Mouse (Mus musculus): ENCODE measurements around the gene Ak4. TPM values are rescaled to one million over a fixed set of nuclear protein-coding genes. Genes with fewer than 3 reads are reported as not detected.

Ak4 gene
- polyA plus RNA-seq (2015; fragmentation: Nextera tagmentation; extraction: Ambion mirVana) = 1.6 and 2.0 TPM in 2 replicates

- Histone ChIP-seq H3K9ac (ENCODE audit: low read depth, low read length) (peak within 1 kb of the TSS; percentile 40), H3K36me3 (ENCODE audit: control insufficient read depth, insufficient read depth) (no peaks in the 10 kb centered on the region), H3K4me1 (replicated peaks; ENCODE audit: control insufficient read depth, insufficient read depth, low read length) (no peaks in the 10 kb centered on the region), H3K4me3 (ENCODE audit: low read depth, low read length) (peak within 1 kb of the TSS; percentile 65), H3K4me2 (replicated peaks; ENCODE audit: low read depth) (peak within 1 kb of the TSS; percentile 100), H3K9me3 (ENCODE audit: control insufficient read depth) (no peaks in the 10 kb centered on the region), H3K27ac (ENCODE audit: low read depth, low read length) (no peak within 1 kb of the TSS), H3K27me3 (replicated peaks; ENCODE audit: control insufficient read depth, insufficient read depth, low read length) (no peaks in the 10 kb centered on the region)
- WGBS = under 1% methylated on average over 59 of the region's 74 CpGs
- 0 out of 2 replicates have a peak, but pooled peaks have one; percentile 18 for TF ChIP-seq CTCF (IDR thresholded peaks at IDR 0.05; ENCODE audit: low read depth)
- ATAC-seq = peak; percentile 59; the same call in 1 of the 2 replicates
These were observed at the start of gene Ak4 for GRCm38 (mm10) chr4:101419151-101419910. Gene Ak4 (plus strand): TSS chr4:101419277.

DNA sequence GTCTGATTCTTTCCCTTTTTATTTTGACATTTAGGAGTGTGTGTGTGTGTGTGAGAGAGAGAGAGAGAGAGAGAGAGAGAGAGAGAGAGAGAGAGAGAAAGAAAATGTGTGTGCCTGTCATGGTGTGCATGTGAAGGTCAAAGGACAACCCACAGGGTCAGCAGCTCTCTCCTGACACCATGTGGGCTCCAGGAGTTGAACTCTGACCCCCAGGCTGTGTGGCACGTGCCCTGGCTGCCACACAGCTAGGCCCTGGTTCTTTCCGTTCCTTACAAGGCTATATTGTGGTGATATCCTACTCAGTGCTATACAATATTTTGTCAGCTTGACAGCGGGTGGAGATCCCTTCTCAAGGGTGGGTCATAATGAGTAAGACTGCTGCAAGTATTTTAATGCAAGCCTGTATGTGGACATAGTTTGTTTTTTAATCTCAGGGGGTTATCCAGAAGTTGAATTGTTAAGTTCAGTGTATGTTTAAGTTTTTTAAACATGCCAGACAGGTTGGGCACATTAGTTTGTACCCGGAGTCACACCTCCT, 49.3 kb upstream of the Ak4 start:
- no peak for ATAC-seq
- Histone ChIP-seq H3K36me3 (ENCODE audit: control insufficient read depth, insufficient read depth) (no peaks in the 10 kb centered on the region), H3K9me3 (ENCODE audit: control insufficient read depth) (no peaks in the 10 kb centered on the region), H3K4me3 (ENCODE audit: low read depth, low read length) (no peak overlapping the region), H3K9ac (ENCODE audit: low read depth, low read length) (no peak overlapping the region), H3K27me3 (replicated peaks; ENCODE audit: control insufficient read depth, insufficient read depth, low read length) (no peaks in the 10 kb centered on the region), H3K4me2 (replicated peaks; ENCODE audit: low read depth) (no peak overlapping the region), H3K27ac (ENCODE audit: low read depth, low read length) (no peak overlapping the region), H3K4me1 (replicated peaks; ENCODE audit: control insufficient read depth, insufficient read depth, low read length) (no peaks in the 10 kb centered on the region)
- 70% methylated on average over 4 of the region's 4 CpGs for WGBS
- no peak for TF ChIP-seq CTCF (IDR thresholded peaks at IDR 0.05; ENCODE audit: low read depth)

DNA sequence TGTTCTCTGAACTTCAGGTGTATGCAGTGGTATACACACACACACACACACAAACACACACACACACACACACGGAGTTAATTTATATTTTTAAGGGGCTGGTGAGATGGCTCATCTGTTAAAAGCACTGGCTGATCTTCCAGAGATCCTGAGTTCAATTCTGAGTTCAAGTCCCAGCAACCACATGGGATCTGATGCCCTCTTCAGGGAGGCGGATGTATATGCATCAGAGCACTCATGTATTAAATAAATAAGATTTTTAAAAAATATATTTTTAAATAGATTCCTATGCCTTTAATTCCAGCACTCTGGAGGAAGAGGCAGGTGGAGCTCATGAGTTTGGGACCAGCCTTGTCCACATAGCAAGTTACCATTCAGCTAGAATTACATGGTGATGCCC, 46.8 kb upstream of the Ak4 start:
- TF ChIP-seq CTCF (IDR thresholded peaks at IDR 0.05; ENCODE audit: low read depth) = 0 out of 2 replicates have a peak, but pooled peaks have one; percentile 25
- no peak overlapping the region for H3K4me2 ChIP-seq (replicated peaks; ENCODE audit: low read depth)
- H3K9ac ChIP-seq (ENCODE audit: low read depth, low read length) = no peak overlapping the region
- WGBS = 66% methylated on average over 2 of the region's 2 CpGs
- ATAC-seq = no peak
- H3K4me1 ChIP-seq (replicated peaks; ENCODE audit: control insufficient read depth, insufficient read depth, low read length) = no peaks in the 10 kb centered on the region
- H3K27me3 ChIP-seq (replicated peaks; ENCODE audit: control insufficient read depth, insufficient read depth, low read length) = no peaks in the 10 kb centered on the region
- no peak overlapping the region for H3K4me3 ChIP-seq (ENCODE audit: low read depth, low read length)
- no peaks in the 10 kb centered on the region for H3K36me3 ChIP-seq (ENCODE audit: control insufficient read depth, insufficient read depth)
- no peaks in the 10 kb centered on the region for H3K9me3 ChIP-seq (ENCODE audit: control insufficient read depth)
- no peak overlapping the region for H3K27ac ChIP-seq (ENCODE audit: low read depth, low read length)

GRCm38 (mm10) chr4:101372751-101373150, 46.3 kb upstream of the Ak4 start:
- H3K36me3 ChIP-seq (ENCODE audit: control insufficient read depth, insufficient read depth) = no peaks in the 10 kb centered on the region
- H3K4me3 ChIP-seq (ENCODE audit: low read depth, low read length) = no peak overlapping the region
- WGBS = 80% methylated on average over 6 of the region's 6 CpGs
- H3K9me3 ChIP-seq (ENCODE audit: control insufficient read depth) = no peaks in the 10 kb centered on the region
- H3K27me3 ChIP-seq (replicated peaks; ENCODE audit: control insufficient read depth, insufficient read depth, low read length) = no peaks in the 10 kb centered on the region
- TF ChIP-seq CTCF (IDR thresholded peaks at IDR 0.05; ENCODE audit: low read depth) = no peak
- H3K9ac ChIP-seq (ENCODE audit: low read depth, low read length) = no peak overlapping the region
- H3K4me2 ChIP-seq (replicated peaks; ENCODE audit: low read depth) = no peak overlapping the region
- no peak overlapping the region for H3K27ac ChIP-seq (ENCODE audit: low read depth, low read length)
- ATAC-seq = no peak
- no peaks in the 10 kb centered on the region for H3K4me1 ChIP-seq (replicated peaks; ENCODE audit: control insufficient read depth, insufficient read depth, low read length)

DNA sequence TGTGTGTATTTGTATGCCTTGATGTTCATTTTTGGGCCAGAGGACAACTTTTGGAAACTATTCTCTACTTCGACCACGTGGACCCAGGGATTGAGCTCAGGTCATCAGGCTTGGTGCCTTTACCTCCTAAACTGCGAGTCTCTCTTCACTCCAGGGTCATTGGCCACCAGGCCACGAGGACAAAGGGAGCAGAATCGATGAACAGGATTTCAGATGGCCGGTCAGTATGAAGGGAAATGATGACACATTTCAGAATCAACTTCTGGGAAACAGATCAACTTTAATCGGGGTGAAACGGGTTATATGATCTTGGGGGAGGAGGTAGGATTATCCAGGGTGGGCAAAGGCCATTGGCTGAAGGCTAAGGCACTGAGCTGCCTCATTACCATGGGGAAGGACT, 45.0 kb upstream of the Ak4 start:
- no peak for ATAC-seq
- 76% methylated on average over 8 of the region's 8 CpGs for WGBS

DNA sequence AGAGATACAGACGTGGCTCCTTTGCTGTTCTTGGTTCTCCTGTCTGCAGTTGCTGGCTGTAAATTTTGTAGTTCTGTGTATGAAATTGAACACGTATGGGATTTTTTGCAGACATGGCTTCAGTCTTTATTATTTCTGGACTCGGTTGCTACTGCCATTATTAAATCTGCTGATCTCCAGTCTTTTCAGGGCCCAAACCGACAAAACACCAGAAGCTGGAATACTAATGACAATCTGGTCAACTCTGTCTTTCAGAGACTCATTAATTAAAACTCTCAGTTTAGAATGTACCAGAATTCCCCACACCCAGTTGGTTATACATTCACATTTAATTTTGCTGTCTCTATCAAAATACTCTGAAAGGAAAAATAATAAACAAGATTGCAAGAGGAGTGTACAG, 42.2 kb upstream of the Ak4 start:
- H3K4me1 ChIP-seq (replicated peaks; ENCODE audit: control insufficient read depth, insufficient read depth, low read length) = no peaks in the 10 kb centered on the region
- no peaks in the 10 kb centered on the region for H3K9me3 ChIP-seq (ENCODE audit: control insufficient read depth)
- H3K4me3 ChIP-seq (ENCODE audit: low read depth, low read length) = no peak overlapping the region
- no peak for TF ChIP-seq CTCF (IDR thresholded peaks at IDR 0.05; ENCODE audit: low read depth)
- no peak overlapping the region for H3K9ac ChIP-seq (ENCODE audit: low read depth, low read length)
- 77% methylated on average over 4 of the region's 4 CpGs for WGBS
- no peak overlapping the region for H3K4me2 ChIP-seq (replicated peaks; ENCODE audit: low read depth)
- H3K36me3 ChIP-seq (ENCODE audit: control insufficient read depth, insufficient read depth) = no peaks in the 10 kb centered on the region
- H3K27me3 ChIP-seq (replicated peaks; ENCODE audit: control insufficient read depth, insufficient read depth, low read length) = no peaks in the 10 kb centered on the region
- no peak for ATAC-seq
- H3K27ac ChIP-seq (ENCODE audit: low read depth, low read length) = no peak overlapping the region

More for the DNA sequence above, 45.0 kb upstream of the Ak4 start:
- Histone ChIP-seq H3K27ac (ENCODE audit: low read depth, low read length) (no peak overlapping the region), H3K4me2 (replicated peaks; ENCODE audit: low read depth) (no peak overlapping the region), H3K4me1 (replicated peaks; ENCODE audit: control insufficient read depth, insufficient read depth, low read length) (no peaks in the 10 kb centered on the region), H3K9ac (ENCODE audit: low read depth, low read length) (no peak overlapping the region), H3K36me3 (ENCODE audit: control insufficient read depth, insufficient read depth) (no peaks in the 10 kb centered on the region), H3K4me3 (ENCODE audit: low read depth, low read length) (no peak overlapping the region), H3K27me3 (replicated peaks; ENCODE audit: control insufficient read depth, insufficient read depth, low read length) (no peaks in the 10 kb centered on the region), H3K9me3 (ENCODE audit: control insufficient read depth) (no peaks in the 10 kb centered on the region)
- no peak for TF ChIP-seq CTCF (IDR thresholded peaks at IDR 0.05; ENCODE audit: low read depth)
